Mouse (Mus musculus): Measurements from ENCODE around the gene Olfr1318. TPM values are rescaled to one million over a fixed set of nuclear protein-coding genes. Genes with fewer than 3 reads are reported as not detected.

Gene Olfr1318
- not detected in 2 replicates for polyA plus RNA-seq (2016; fragmentation: Nextera tagmentation; extraction: Ambion mirVana)

DNA sequence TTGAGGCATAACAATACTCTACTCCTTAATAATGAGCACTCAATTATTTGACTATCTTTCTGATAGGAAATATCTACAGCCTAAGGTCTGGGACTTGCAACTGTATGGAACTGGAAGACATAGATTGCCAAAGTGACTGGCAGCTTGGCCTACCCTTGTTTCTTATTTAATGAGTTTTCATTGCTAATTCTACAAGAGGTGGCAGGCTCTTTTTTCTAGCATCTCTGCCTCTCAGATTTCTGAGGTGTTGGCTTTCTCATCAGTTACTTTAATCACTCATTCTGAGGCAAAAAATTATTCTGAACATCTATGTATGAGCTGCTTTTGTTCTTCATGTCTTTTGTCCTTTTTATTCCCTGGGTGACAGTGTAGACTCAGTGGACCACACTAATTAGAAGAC is at the start of gene Olfr1318:
Olfr1318 (plus strand) TSS at position 301 of the 400 bp plus-strand sequence.
- Histone ChIP-seq H3K36me3 (no peaks in the 10 kb centered on the region), H3K4me1 (no peaks in the 10 kb centered on the region), H3K9me3 (no peaks in the 10 kb centered on the region), H3K27ac (no peak within 1 kb of the TSS), H3K27me3 (no peaks in the 10 kb centered on the region), H3K4me3 (no peak within 1 kb of the TSS), H3K4me2 (replicated peaks) (no peak within 1 kb of the TSS), H3K9ac (no peak within 1 kb of the TSS)
- ATAC-seq (ENCODE audit: insufficient number of reproducible peaks, insufficient read depth, low FRiP score, low TSS enrichment) = no peak

- no peak within 1 kb of the TSS for H3K27ac ChIP-seq
- WGBS = 66% methylated on average over 1 of the region's 1 CpGs
Measured at GRCm38 (mm10) chr2:112115340-112115739, 38.7 kb upstream of the Olfr1318 start, which contains the start of gene Olfr1315-ps1. Olfr1315-ps1 (minus strand) TSS chr2:112115440.

DNA sequence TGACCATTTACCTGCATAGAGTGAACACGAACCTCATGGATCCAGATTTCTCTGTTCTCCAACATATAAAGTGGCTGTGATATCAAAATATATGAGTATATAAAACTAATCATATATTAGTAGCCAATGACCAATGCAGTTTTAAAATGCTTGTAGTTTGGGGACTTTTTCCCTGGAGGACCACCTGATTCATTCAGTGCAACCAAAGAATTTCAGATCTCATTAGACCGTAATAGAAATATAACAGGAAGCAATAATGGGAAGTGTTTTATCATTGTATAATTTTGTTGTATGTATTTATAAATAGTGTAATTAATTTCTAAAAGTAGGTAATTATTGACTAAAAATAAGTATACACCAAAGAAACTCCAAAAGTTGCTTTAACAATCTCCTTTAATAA is 19.1 kb upstream of the Olfr1318 start, which contains the start of gene Olfr1316:
Olfr1316 (minus strand) TSS at position 101 of the 400 bp plus-strand sequence.
- Histone ChIP-seq H3K27me3 (no peaks in the 10 kb centered on the region), H3K4me2 (replicated peaks) (no peak within 1 kb of the TSS), H3K9me3 (no peaks in the 10 kb centered on the region), H3K9ac (no peak within 1 kb of the TSS), H3K36me3 (no peaks in the 10 kb centered on the region), H3K4me3 (no peak within 1 kb of the TSS), H3K27ac (no peak within 1 kb of the TSS), H3K4me1 (no peaks in the 10 kb centered on the region)
- no peak for ATAC-seq (ENCODE audit: insufficient number of reproducible peaks, insufficient read depth, low FRiP score, low TSS enrichment)
- WGBS = 82% methylated on average over 2 of the region's 2 CpGs

More at GRCm38 (mm10) chr2:112115340-112115739, 38.7 kb upstream of the Olfr1318 start, which contains the start of gene Olfr1315-ps1:
- H3K4me1 ChIP-seq = no peaks in the 10 kb centered on the region
- no peak for ATAC-seq (ENCODE audit: insufficient number of reproducible peaks, insufficient read depth, low FRiP score, low TSS enrichment)
- H3K4me3 ChIP-seq = no peak within 1 kb of the TSS
- H3K36me3 ChIP-seq = no peaks in the 10 kb centered on the region
- no peak within 1 kb of the TSS for H3K4me2 ChIP-seq (replicated peaks)
- H3K27me3 ChIP-seq = no peaks in the 10 kb centered on the region
- 0 out of 2 replicates have a peak, but pooled peaks cover 3% of the 10 kb centered on the region for H3K9me3 ChIP-seq
- no peak within 1 kb of the TSS for H3K9ac ChIP-seq

- no peak for ATAC-seq (ENCODE audit: insufficient number of reproducible peaks, insufficient read depth, low FRiP score, low TSS enrichment)
- Histone ChIP-seq H3K36me3 (no peaks in the 10 kb centered on the region), H3K4me2 (replicated peaks) (no peak within 1 kb of the TSS), H3K4me1 (no peaks in the 10 kb centered on the region), H3K27ac (no peak within 1 kb of the TSS), H3K9me3 (no peaks in the 10 kb centered on the region), H3K4me3 (no peak within 1 kb of the TSS), H3K27me3 (no peaks in the 10 kb centered on the region), H3K9ac (no peak within 1 kb of the TSS)
- 82% methylated on average over 2 of the region's 2 CpGs for WGBS
Measured at GRCm38 (mm10) chr2:112140029-112140428, 14.0 kb upstream of the Olfr1318 start, which contains the start of gene Olfr1317. Olfr1317 (plus strand) TSS chr2:112140329.

GRCm38 (mm10) chr2:112196859-112197258 is 42.9 kb downstream of the Olfr1318 start:
- Histone ChIP-seq H3K9ac (no peak overlapping the region), H3K9me3 (no peaks in the 10 kb centered on the region), H3K4me1 (no peaks in the 10 kb centered on the region), H3K36me3 (no peaks in the 10 kb centered on the region), H3K4me2 (replicated peaks) (no peak overlapping the region), H3K4me3 (no peak overlapping the region), H3K27me3 (no peaks in the 10 kb centered on the region), H3K27ac (no peak overlapping the region)
- ATAC-seq (ENCODE audit: insufficient number of reproducible peaks, insufficient read depth, low FRiP score, low TSS enrichment) = no peak
- 3% methylated on average over 2 of the region's 2 CpGs for WGBS

DNA sequence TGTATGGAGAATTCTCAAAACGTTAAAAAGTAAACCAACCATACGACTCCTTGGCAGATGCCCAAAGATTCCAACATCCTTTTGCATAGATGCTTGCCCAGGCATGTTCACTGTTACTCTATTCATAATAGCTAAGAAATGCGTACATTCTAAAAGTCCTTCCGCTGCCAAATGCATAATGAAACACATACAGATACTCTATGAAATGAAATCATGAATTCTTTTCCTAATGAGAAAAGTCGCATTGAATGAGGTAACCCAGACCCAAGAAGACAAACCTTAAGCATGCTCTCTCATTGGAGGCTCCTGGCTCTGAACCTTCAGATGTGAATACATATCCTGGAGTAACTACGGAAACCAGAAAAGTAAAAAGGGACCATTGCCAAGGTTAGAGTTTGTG is 49.1 kb downstream of the Olfr1318 start:
- Histone ChIP-seq H3K4me2 (replicated peaks) (no peak overlapping the region), H3K27ac (no peak overlapping the region), H3K4me1 (no peaks in the 10 kb centered on the region), H3K36me3 (no peaks in the 10 kb centered on the region), H3K27me3 (no peaks in the 10 kb centered on the region), H3K4me3 (no peak overlapping the region), H3K9ac (no peak overlapping the region), H3K9me3 (no peaks in the 10 kb centered on the region)
- no peak for ATAC-seq (ENCODE audit: insufficient number of reproducible peaks, insufficient read depth, low FRiP score, low TSS enrichment)
- 69% methylated on average over 6 of the region's 6 CpGs for WGBS

Other genes starting within 250 kb of the Olfr1318 start
- not detected in 2 replicates for gene Olfr1306, start 237.9 kb upstream of the Olfr1318 start, polyA plus RNA-seq (2016; fragmentation: Nextera tagmentation; extraction: Ambion mirVana)
- not detected in 2 replicates for gene Olfr1307, start 204.8 kb upstream of the Olfr1318 start, polyA plus RNA-seq (2016; fragmentation: Nextera tagmentation; extraction: Ambion mirVana)
- gene Olfr1308, start 189.3 kb upstream of the Olfr1318 start, polyA plus RNA-seq (2016; fragmentation: Nextera tagmentation; extraction: Ambion mirVana) = not detected in 2 replicates
- gene Olfr1309, start 163.9 kb upstream of the Olfr1318 start, polyA plus RNA-seq (2016; fragmentation: Nextera tagmentation; extraction: Ambion mirVana) = not detected in 2 replicates
- not detected in 2 replicates for gene Olfr1310, start 141.5 kb upstream of the Olfr1318 start, polyA plus RNA-seq (2016; fragmentation: Nextera tagmentation; extraction: Ambion mirVana)
- gene Olfr1311, start 129.8 kb upstream of the Olfr1318 start, polyA plus RNA-seq (2016; fragmentation: Nextera tagmentation; extraction: Ambion mirVana) = not detected in 2 replicates
- gene Olfr1312, start 104.0 kb upstream of the Olfr1318 start, polyA plus RNA-seq (2016; fragmentation: Nextera tagmentation; extraction: Ambion mirVana) = not detected in 2 replicates
- not detected in 2 replicates for gene Olfr1313, start 76.4 kb upstream of the Olfr1318 start, polyA plus RNA-seq (2016; fragmentation: Nextera tagmentation; extraction: Ambion mirVana)
- not detected in 2 replicates for gene Olfr1314, start 57.4 kb upstream of the Olfr1318 start, polyA plus RNA-seq (2016; fragmentation: Nextera tagmentation; extraction: Ambion mirVana)
- not detected in 2 replicates for gene Olfr1315-ps1, start 38.8 kb upstream of the Olfr1318 start, polyA plus RNA-seq (2016; fragmentation: Nextera tagmentation; extraction: Ambion mirVana)
- not detected in 2 replicates for gene Olfr1316, start 19.2 kb upstream of the Olfr1318 start, polyA plus RNA-seq (2016; fragmentation: Nextera tagmentation; extraction: Ambion mirVana)
- not detected in 2 replicates for gene Olfr1317, start 13.9 kb upstream of the Olfr1318 start, polyA plus RNA-seq (2016; fragmentation: Nextera tagmentation; extraction: Ambion mirVana)
- gene Lpcat4, start 85.3 kb downstream of the Olfr1318 start, polyA plus RNA-seq (2016; fragmentation: Nextera tagmentation; extraction: Ambion mirVana) = 15.1 and 17.7 TPM in 2 replicates
- gene Nutm1, start 105.1 kb downstream of the Olfr1318 start, polyA plus RNA-seq (2016; fragmentation: Nextera tagmentation; extraction: Ambion mirVana) = not detected in 2 replicates
- gene Nop10, start 107.7 kb downstream of the Olfr1318 start, polyA plus RNA-seq (2016; fragmentation: Nextera tagmentation; extraction: Ambion mirVana) = 169 and 180 TPM in 2 replicates
- 12.9 and 14.3 TPM in 2 replicates for gene Slc12a6, start 111.6 kb downstream of the Olfr1318 start, polyA plus RNA-seq (2016; fragmentation: Nextera tagmentation; extraction: Ambion mirVana)
- gene Gm21985, start 112.1 kb downstream of the Olfr1318 start, polyA plus RNA-seq (2016; fragmentation: Nextera tagmentation; extraction: Ambion mirVana) = not detected in 2 replicates
- gene Emc4, start 213.8 kb downstream of the Olfr1318 start, polyA plus RNA-seq (2016; fragmentation: Nextera tagmentation; extraction: Ambion mirVana) = 101 and 109 TPM in 2 replicates
- 45.9 and 50.3 TPM in 2 replicates for gene Katnbl1, start 225.0 kb downstream of the Olfr1318 start, polyA plus RNA-seq (2016; fragmentation: Nextera tagmentation; extraction: Ambion mirVana)